Mouse (Mus musculus): ENCODE data around the gene Kcnk7. TPM values are rescaled to one million over a fixed set of nuclear protein-coding genes. Genes with fewer than 3 reads are reported as not detected.

Kcnk7 gene
- total RNA-seq, 2 experiments from 2014 or later, result not detected

DNA sequence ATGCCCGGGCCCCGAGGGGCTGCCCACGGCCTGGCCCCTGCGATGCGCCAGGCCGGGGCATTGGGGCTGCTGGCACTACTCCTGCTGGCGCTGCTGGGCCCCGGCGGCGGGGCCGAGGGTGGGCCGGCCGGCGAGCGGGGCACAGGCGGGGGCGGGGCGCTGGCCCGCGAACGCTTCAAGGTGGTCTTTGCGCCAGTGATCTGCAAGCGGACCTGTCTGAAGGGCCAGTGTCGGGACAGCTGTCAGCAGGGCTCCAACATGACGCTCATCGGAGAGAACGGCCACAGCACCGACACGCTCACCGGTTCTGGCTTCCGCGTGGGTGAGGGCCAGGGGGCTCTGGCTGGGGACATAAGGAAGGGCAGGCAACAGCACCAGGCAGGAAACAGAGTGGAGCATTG lies 38.1 kb downstream of the Kcnk7 start:
- DNase-seq, result no peak
- intact Hi-C loops (cut with DNase I; ENCODE audit: low total_unique reads), result no loop called here

- DNase-seq, result no peak
- intact Hi-C loops (cut with DNase I; ENCODE audit: low total_unique reads), result no loop called here
These were observed 39.4 kb downstream of the Kcnk7 start for GRCm38 (mm10) chr19:5743576-5743975.

GRCm38 (mm10) chr19:5745756-5746710 lies 41.9 kb downstream of the Kcnk7 start:
- no peak for DNase-seq
- intact Hi-C loops (cut with DNase I; ENCODE audit: low total_unique reads), result no loop called here

DNA sequence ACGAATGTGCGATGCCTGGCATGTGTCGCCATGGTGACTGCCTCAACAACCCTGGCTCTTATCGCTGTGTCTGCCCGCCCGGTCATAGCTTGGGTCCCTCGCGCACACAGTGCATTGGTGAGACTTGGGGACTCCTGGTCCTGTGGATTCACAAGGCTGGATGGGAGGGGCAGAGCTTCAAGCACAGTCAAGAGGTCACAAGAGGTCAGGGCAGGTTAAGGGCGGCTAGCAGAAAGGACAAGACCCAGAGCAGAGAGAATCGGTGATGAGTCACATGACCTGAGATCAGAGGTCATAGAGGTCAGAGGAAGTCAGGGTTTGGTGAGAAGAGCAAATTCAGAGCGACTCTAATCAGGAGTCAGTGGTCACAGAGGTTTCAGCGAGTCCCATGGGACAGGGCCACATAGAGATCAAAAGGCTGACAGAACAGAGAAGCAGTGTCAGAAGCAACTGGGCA lies 42.8 kb downstream of the Kcnk7 start:
- no peak for DNase-seq
- intact Hi-C loops (cut with DNase I; ENCODE audit: low total_unique reads), result no loop called here

DNA sequence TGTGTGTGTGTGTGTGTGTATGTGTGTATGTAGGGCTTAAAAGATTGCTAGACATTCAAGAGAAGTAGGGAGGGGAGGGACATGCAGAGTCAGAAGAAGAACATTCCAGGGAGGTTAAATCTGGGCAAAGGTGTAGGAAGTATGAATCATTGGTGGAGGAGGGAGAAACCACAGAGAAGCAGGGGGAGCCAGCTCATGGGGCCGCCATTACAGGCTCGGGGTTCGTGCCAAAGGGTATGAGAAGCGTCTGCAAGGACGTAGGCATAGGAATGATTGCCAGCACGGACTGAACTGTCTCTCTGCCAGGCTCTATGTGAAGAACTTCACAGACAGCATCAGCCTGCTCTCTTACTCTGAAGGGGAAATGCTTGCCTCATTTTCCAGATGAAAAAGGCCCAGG lies 45.3 kb downstream of the Kcnk7 start:
- DNase-seq, result no peak
- intact Hi-C loops (cut with DNase I; ENCODE audit: low total_unique reads), result no loop called here

DNA sequence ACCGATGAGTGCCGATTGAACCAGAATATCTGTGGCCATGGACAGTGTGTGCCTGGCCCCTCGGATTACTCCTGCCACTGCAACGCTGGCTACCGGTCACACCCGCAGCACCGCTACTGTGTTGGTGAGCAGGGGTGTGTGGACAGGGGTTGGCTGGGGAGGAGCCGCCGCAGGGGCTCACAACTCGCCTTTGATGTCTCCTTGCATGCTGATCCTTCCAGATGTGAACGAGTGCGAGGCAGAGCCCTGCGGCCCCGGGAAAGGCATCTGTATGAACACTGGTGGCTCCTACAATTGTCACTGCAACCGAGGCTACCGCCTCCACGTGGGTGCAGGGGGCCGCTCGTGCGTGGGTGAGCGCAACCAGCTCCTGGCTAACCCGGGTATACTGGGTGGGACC lies 46.8 kb downstream of the Kcnk7 start:
- intact Hi-C loops (cut with DNase I; ENCODE audit: low total_unique reads), result no loop called here
- DNase-seq, result no peak

- intact Hi-C loops (cut with DNase I; ENCODE audit: low total_unique reads), result no loop called here
- no peak for DNase-seq
These were observed 47.6 kb downstream of the Kcnk7 start for GRCm38 (mm10) chr19:5751742-5752141.

- no peak for DNase-seq
- intact Hi-C loops (cut with DNase I; ENCODE audit: low total_unique reads), result no loop called here
These were observed 52.3 kb downstream of the Kcnk7 start for GRCm38 (mm10) chr19:5756321-5756985.

Small RNAs within 50 kb of the gene (microRNA-seq; reads per million reads assigned to microRNA genes)
- gene Mir6987, result 0 to 0.32 reads per million in 2 experiments

Other genes with a start within 250 kb of the Kcnk7 start
- 1 to 10 TPM; 6.4 to 7.2 TPM for gene Ccdc85b, start 246.5 kb upstream of the Kcnk7 start, total RNA-seq (2021)
- 10 to 100 TPM; 42.0 to 44.8 TPM for gene Fibp, start 243.8 kb upstream of the Kcnk7 start, total RNA-seq (2021)
- gene Ctsw, start 235.9 kb upstream of the Kcnk7 start, total RNA-seq (2021), result not detected
- gene Efemp2, start 230.4 kb upstream of the Kcnk7 start, total RNA-seq (2021), result 10 to 100 TPM; 14.8 to 21.3 TPM
- gene Mus81, start 216.0 kb upstream of the Kcnk7 start, total RNA-seq (2021), result 10 to 100 TPM; 23.5 to 27.0 TPM
- gene Cfl1, start 213.9 kb upstream of the Kcnk7 start, total RNA-seq (2021), result 100 to 1,000 TPM; 172 to 240 TPM
- gene 1700020D05Rik, start 200.6 kb upstream of the Kcnk7 start, total RNA-seq (2021), result under 1 TPM; 0.41 to 0.82 TPM
- gene Snx32, start 193.8 kb upstream of the Kcnk7 start, total RNA-seq (2021), result 1 to 10 TPM; 5.7 to 6.5 TPM
- not detected for gene Ovol1, start 143.7 kb upstream of the Kcnk7 start, total RNA-seq (2021)
- 1 to 10 TPM; 1.8 to 2.4 TPM for gene Ap5b1, start 136.3 kb upstream of the Kcnk7 start, total RNA-seq (2021)
- 10 to 100 TPM; 39.1 to 46.1 TPM for gene Rnaseh2c, start 102.5 kb upstream of the Kcnk7 start, total RNA-seq (2021)
- gene Kat5, start 94.1 kb upstream of the Kcnk7 start, total RNA-seq (2021), result 10 to 100 TPM; 22.0 to 25.9 TPM
- 10 to 100 TPM; 17.1 to 21.9 TPM for gene Rela, start 66.9 kb upstream of the Kcnk7 start, total RNA-seq (2021)
- 10 to 100 TPM; 19.3 to 22.4 TPM for gene Sipa1, start 40.7 kb upstream of the Kcnk7 start, total RNA-seq (2021)
- gene Map3k11, start 15.6 kb upstream of the Kcnk7 start, total RNA-seq (2021), result 10 to 100 TPM; 16.7 TPM
- 10 to 100 TPM; 15.3 to 17.6 TPM for gene Pcnx3, start 15.5 kb upstream of the Kcnk7 start, total RNA-seq (2021)
- 100 to 1,000 TPM; 246 to 269 TPM for gene Ehbp1l1, start 21.9 kb downstream of the Kcnk7 start, total RNA-seq (2021)
- gene Fam89b, start 25.3 kb downstream of the Kcnk7 start, total RNA-seq (2021), result 10 to 100 TPM; 29.6 to 32.9 TPM
- 10 to 100 TPM; 57.0 to 66.4 TPM for gene Ltbp3, start 36.5 kb downstream of the Kcnk7 start, total RNA-seq (2021)
- gene Scyl1, start 67.1 kb downstream of the Kcnk7 start, total RNA-seq (2021), result 10 to 100 TPM; 56.8 to 64.9 TPM
- 1 to 10 TPM; 7.1 to 7.7 TPM for gene Frmd8, start 170.9 kb downstream of the Kcnk7 start, total RNA-seq (2021)
- gene Slc25a45, start 173.4 kb downstream of the Kcnk7 start, total RNA-seq (2021), result 1 to 10 TPM; 2.1 to 2.3 TPM
- gene Tigd3, start 189.8 kb downstream of the Kcnk7 start, total RNA-seq (2021), result under 1 TPM; 0.42 to 0.66 TPM
- gene Dpf2, start 208.6 kb downstream of the Kcnk7 start, total RNA-seq (2021), result 10 to 100 TPM; 71.9 to 78.2 TPM
- gene Cdc42ep2, start 220.4 kb downstream of the Kcnk7 start, total RNA-seq (2021), result 10 to 100 TPM; 14.4 to 18.3 TPM